Mouse (Mus musculus) testis, adult 2 months (tissue): Measurements from ENCODE around the gene Sypl2. TPM values are rescaled to one million over a fixed set of nuclear protein-coding genes. Genes with fewer than 3 reads are reported as not detected.
"Not testable (repeated sequence)": the region's sequence is repeated elsewhere in the genome, so short reads cannot be mapped to it uniquely, and the experiment has no call there.

Experiments used
- H3K27ac ChIP-seq: fragments of 200-500 bp; 2 replicates; pipeline ENCODE4 v1.5.1; 2012; ENCODE audit warnings: low read depth, low read length; ENCODE audit not compliant: control insufficient read depth, insufficient read depth
- H3K27me3 ChIP-seq: fragments of 200-500 bp; 2 replicates; pipeline ENCODE4 v1.6.1; 2012; ENCODE audit warnings: mild to moderate bottlenecking, low read length, moderate library complexity; ENCODE audit not compliant: control insufficient read depth, insufficient read depth
- H3K36me3 ChIP-seq: fragments of 200-500 bp; 2 replicates; pipeline ENCODE4 v1.6.1; 2012; ENCODE audit warnings: mild to moderate bottlenecking, low read length; ENCODE audit not compliant: control insufficient read depth, insufficient read depth
- H3K4me1 ChIP-seq: fragments of 200-500 bp; 2 replicates; pipeline ENCODE4 v1.6.1; 2012; ENCODE audit warnings: low read length; ENCODE audit not compliant: control insufficient read depth, insufficient read depth
- H3K4me3 ChIP-seq: fragments of 200-500 bp; 2 replicates; pipeline ENCODE4 v1.5.1; 2012; ENCODE audit warnings: low read depth, mild to moderate bottlenecking, low read length, moderate library complexity, mixed read lengths; ENCODE audit not compliant: control insufficient read depth
- CTCF ChIP-seq: fragments of 200-500 bp; IDR thresholded peaks from 2 replicates; pipeline ENCODE4 v1.5.1; 2012; ENCODE audit warnings: low read depth, mild to moderate bottlenecking, inconsistent platforms, low read length, moderate library complexity; ENCODE audit not compliant: control insufficient read depth, insufficient read depth, insufficient replicate concordance
- POLR2A ChIP-seq: fragments of 200-500 bp; IDR thresholded peaks from 2 replicates; pipeline ENCODE4 v1.6.1; 2012; ENCODE audit warnings: low read depth, mild to moderate bottlenecking, inconsistent platforms, low read length, moderate library complexity; ENCODE audit not compliant: control insufficient read depth
- polyA plus RNA-seq: library from polyadenylated mRNA; depleted of rRNA; stranded (reverse); fragments of >200 nt; gene quantifications from 2 replicates; pipeline ENCODE4 v1.2.3, GENCODE M21; 2012; rRNA removed

Sypl2 gene
- 0.59 and 0.88 TPM in 2 replicates for polyA plus RNA-seq

- peaks cover 9% of the 10 kb centered on the region for H3K27me3 ChIP-seq
Observed at GRCm38 (mm10) chr3:108226558-108227350, at the start of gene Sypl2. Gene Sypl2, minus strand, starts transcription at chr3:108226648.

GRCm38 (mm10) chr3:108259319-108259718 lies 32.9 kb upstream of the Sypl2 start:
- Histone ChIP-seq H3K4me3 (no peak overlapping the region), H3K27ac (no peak overlapping the region)

More at GRCm38 (mm10) chr3:108226558-108227350, at the start of gene Sypl2:
- peaks cover 6% of the 10 kb centered on the region for H3K4me1 ChIP-seq
- TF ChIP-seq POLR2A = no peak
- TF ChIP-seq CTCF = no peak
- H3K36me3 ChIP-seq = no peaks in the 10 kb centered on the region
- H3K4me3 ChIP-seq = peak within 1 kb of the TSS; percentile 87
- H3K27ac ChIP-seq = no peak within 1 kb of the TSS

DNA sequence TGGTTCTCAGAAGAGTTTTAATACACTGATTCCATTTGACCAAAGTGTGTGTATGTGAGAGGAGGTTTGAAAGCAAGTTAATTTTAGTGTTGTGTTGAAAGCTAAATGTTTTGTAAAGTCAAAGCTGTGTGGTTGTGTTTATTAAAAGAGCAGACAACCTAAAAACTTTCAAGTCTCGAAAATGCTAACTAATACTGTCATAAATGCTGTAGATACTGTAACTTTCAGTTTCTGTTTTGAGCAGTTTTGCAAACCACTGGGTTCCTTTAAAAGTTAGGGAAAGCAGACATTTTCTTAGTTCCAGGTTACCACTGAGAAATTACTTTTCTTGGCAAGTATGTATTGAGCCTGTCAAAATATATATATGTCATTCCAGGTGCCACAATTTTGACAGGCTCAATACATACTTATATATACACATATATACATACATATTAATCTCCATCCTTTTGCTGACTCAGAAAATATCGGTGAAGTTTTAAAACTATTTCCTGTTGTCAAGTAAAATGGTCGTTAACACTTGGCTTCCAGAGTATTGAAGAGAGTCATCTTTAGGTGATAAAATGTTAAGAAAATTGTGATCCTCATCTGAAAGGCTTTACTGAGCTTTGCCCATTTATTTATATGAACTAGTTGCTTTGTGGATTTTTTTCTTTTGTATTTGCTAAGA lies 31.5 kb upstream of the Sypl2 start:
- Histone ChIP-seq H3K36me3 (no peaks in the 10 kb centered on the region; the same call in none of the 2 replicates), H3K4me3 (no peak overlapping the region; the same call in 1 of the 2 replicates), H3K4me1 (peaks cover 3% of the 10 kb centered on the region), H3K27ac (no peak overlapping the region), H3K27me3 (no peaks in the 10 kb centered on the region)
- TF ChIP-seq CTCF (no peak), POLR2A (no peak)

More at GRCm38 (mm10) chr3:108259319-108259718, 32.9 kb upstream of the Sypl2 start:
- H3K27me3 ChIP-seq = no peaks in the 10 kb centered on the region
- no peak for TF ChIP-seq POLR2A
- TF ChIP-seq CTCF = no peak
- H3K4me1 ChIP-seq = peaks cover 3% of the 10 kb centered on the region
- no peaks in the 10 kb centered on the region; the same call in none of the 2 replicates for H3K36me3 ChIP-seq

DNA sequence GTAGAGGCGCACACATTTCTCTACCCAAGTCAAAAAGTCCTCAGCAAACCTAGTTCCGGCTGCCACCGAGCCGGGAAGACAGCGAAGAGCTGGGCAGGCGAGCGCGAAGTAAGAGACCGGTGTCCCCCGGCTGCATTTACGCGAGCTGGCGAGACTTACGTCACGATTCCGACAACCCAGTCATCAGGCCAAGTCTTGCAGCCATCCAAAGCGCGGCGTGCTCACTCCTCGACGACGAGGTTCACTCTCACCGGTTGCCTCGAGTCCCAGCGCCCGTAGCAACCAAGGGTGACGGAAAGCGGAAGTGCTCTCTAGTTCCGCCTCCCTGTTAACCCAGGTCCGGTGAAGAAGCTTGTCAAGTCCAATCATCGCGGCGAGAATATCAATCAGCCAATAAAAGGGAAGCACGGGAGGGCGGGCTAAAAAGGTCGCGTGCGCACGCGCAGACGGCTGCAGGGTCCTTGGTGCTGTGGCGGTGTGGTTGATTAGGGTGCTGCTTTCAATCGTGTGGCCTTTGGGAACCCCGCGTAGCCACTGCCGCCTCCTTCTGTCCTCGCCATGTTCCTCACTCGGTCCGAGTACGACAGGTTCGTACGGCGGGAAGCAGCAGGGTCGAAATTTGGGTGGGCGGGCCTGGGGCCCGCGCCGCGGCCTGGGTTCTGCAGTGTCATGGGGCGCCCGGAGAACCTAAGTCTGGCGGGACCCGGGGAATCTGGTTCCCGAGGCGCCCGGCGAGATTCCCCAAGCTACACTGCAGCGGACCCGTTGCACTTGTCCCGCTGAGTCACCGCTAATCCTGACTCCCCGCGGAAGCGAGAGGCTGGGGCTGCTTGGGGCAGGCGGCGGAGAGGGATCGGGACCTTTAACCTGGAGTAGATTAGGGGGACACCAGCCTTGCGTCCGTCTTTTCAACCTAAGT lies 30.5 kb upstream of the Sypl2 start, which contains the start of gene Psma5:
Psma5 (plus strand) TSS at position 208 of the 919 bp plus-strand sequence.
- no peaks in the 10 kb centered on the region; the same call in 1 of the 2 replicates for H3K36me3 ChIP-seq
- TF ChIP-seq POLR2A = peak; percentile 88
- TF ChIP-seq CTCF = no peak
- H3K27ac ChIP-seq = peak within 1 kb of the TSS; percentile 94
- H3K4me3 ChIP-seq = peak within 1 kb of the TSS; percentile 99
- no peaks in the 10 kb centered on the region for H3K27me3 ChIP-seq
- H3K4me1 ChIP-seq = peaks cover 3% of the 10 kb centered on the region

DNA sequence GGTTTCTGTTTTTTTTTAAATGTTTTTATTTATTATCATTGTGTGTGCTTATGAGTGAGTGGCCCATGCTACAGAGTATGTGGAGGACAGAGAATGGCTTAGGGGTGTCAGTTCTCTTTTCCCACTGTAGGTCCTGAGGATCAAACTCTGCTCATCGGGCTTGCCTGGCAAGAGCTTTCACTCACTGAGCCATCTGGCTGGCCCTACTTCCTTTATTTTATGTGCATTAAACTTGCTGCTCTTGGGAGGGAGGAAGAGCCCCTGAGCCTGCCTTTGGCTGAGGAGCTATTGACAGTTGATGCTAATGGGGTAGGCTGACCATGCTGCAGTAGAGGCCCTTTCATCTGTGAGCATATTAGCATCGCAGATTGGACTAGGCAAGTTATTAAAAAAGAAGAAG lies 20.4 kb upstream of the Sypl2 start:
- Histone ChIP-seq H3K4me3 (no peak overlapping the region), H3K27ac (no peak overlapping the region), H3K4me1 (no peaks in the 10 kb centered on the region), H3K27me3 (no peaks in the 10 kb centered on the region), H3K36me3 (no peaks in the 10 kb centered on the region)
- TF ChIP-seq CTCF (no peak), POLR2A (no peak)

GRCm38 (mm10) chr3:108241243-108241839 lies 14.9 kb upstream of the Sypl2 start:
- H3K4me1 ChIP-seq = peaks cover 3% of the 10 kb centered on the region
- no peaks in the 10 kb centered on the region for H3K36me3 ChIP-seq
- TF ChIP-seq POLR2A = no peak
- TF ChIP-seq CTCF = no peak
- H3K27ac ChIP-seq = no peak overlapping the region
- no peaks in the 10 kb centered on the region for H3K27me3 ChIP-seq
- no peak overlapping the region for H3K4me3 ChIP-seq

DNA sequence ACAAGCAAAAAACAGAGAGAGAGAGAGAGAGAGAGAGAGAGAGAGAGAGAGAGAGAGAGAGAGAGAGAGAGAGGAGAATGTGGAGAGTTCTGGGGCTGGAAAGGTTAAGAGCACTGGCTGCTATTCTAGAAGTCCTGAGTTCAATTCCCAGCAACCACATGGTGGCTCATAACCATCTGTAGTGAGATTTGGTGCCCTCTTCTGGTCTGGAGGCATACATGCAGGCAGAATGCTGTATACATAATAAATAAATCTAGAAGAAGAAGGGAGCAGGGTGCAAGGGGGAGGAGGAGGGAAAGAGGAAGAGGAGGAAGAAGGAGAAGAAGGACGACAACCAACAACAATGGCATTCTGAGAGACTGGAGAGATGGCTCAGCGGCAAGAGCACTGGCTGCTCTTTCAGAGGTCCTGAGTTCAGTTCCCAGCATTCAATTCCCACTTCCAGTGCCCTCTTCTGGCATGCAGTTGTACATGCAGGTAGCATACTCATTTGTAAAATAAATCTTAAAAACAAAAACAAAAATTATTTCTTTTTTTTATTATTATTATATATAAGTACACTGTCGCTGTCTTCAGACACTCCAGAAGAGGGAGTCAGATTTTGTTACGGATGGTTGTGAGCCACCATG lies 11.1 kb upstream of the Sypl2 start:
- not testable (repeated sequence) for H3K4me1 ChIP-seq, H3K4me3 ChIP-seq, H3K36me3 ChIP-seq, H3K27me3 ChIP-seq, H3K27ac ChIP-seq
